Mouse (Mus musculus) megakaryocyte-erythroid progenitor cell, adult 5-6 weeks (primary cell): ENCODE measurements around the gene Dlx3. TPM values are rescaled to one million over a fixed set of nuclear protein-coding genes. Genes with fewer than 3 reads are reported as not detected.

Source experiments
- ATAC-seq: replicated peaks from 2 replicates; pipeline ENCODE4 v1.8.0; 2016; ENCODE audit warnings: mild to moderate bottlenecking, inconsistent platforms; ENCODE audit not compliant: severe bottlenecking, poor library complexity, low FRiP score, low TSS enrichment
- total RNA-seq, 2 experiments: library from RNA; stranded (forward) in 1 of 2; stranded (reverse) in 1 of 2; fragments of 200-1000, 215-1000 nt in 1 of 2; fragments of >200 nt in 1 of 2; fragmentation: Nextera tagmentation in 1 of 2; gene quantifications; 2 replicates each; pipeline ENCODE4 v1.2.3; 2014 to 2017

The Dlx3 gene
- total RNA-seq, 2 experiments from 2014 or later, result not detected

DNA sequence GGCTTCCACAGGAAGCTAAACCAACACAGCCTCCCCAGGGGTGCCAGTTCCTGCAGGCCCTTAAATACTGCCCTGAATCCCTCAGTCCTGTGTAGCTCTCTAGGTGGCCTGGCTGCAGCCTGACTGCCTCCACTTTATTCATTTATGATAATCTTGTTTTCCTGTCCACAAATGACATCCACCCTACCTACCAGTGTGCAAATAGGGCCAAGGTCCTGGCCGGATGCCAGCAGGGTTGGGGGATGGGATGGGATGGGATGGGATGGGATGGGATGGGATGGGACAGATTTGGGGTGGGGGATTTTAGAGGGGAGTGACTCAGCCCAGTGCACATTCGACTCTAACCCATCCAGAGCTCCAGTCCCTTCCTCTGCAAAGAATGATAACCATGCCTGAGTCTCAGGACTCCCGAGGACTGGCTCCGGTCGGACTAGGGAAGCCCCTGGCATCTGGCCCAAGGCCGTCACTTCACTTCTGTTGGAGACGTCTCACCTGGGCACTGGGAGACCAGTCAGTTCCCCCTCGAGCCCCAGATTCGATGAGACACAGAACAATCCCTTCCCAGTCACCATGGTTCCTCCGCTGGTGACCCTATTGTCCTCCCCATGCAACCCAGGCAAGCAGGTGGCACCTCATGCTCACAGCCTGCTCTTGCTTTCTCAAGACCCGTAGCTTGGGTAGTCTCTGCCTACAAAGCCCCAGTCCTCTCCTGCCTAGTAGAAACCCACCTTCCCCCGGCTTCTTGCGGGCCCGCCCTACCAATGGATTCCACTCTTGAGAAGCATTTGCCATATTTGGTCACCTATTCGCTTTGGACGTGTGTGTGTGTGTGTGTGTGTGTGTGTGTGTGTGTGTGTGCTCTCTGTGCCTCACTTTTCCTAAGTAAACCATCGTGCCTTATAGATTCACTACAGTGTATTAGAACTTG is 32.4 kb upstream of the Dlx3 start:
- no peak for ATAC-seq

DNA sequence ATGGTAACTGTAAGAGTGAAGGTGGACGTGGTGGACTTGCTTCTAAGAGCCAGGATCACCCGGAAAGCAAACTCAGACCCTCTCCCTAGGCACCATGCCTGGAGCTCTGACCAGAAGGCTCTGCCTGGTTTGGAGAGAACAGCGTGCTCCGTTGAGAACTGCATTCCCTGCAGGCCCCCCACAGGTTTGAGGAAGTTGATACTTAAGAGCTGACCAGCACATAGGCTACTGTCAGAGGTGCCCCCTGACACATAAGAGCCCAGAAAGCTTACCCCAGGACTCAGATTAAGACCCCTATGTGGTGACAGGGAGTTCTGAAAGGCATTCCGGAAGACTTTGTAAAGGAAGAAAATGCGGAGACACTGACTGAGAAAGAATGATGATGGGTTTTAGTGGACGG is 31.6 kb upstream of the Dlx3 start:
- no peak for ATAC-seq

DNA sequence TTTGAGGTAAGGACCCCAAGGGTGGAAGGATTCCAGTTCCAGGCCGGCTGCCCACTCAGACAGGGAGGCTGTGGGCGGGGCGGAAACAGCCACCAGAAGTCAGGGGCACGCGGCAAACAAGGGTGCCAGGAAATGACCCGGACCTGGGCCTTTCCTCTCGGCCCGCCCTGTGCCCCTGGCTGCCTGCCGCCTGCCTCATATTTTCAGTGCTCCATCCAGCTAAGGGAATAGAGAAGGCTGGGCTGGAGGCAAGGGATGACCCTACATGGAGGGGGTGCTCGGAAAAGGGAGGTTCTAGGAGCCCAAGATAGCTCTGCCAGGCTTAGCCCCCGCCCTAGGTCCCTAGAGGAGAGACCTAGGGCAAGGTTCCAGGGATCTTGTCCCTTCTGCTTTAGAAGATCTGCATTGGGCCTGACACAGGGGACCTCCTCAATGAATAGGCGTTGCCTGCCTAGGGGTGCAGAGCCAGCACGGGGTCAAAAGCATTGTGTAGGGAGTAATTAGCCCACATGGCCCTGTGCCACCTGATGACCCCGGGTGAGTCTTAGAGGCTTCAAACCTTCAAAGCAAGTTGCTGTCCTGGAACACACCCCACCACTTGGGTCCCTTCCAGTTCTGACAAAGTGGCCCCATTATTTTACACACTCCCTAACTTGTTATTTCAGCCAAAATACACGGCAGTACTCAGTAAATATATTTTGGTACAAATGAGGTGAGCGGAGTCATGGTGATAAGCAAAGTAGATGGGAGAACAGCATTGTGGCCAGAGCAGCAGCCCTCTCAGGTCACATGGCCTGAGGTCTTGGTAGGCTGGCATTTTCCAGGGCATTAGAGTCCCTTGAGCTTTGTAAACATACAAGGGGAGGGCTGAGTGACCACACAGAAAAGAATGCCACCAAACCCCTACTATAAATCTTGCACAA is 30.8 kb upstream of the Dlx3 start:
- ATAC-seq, result no peak

DNA sequence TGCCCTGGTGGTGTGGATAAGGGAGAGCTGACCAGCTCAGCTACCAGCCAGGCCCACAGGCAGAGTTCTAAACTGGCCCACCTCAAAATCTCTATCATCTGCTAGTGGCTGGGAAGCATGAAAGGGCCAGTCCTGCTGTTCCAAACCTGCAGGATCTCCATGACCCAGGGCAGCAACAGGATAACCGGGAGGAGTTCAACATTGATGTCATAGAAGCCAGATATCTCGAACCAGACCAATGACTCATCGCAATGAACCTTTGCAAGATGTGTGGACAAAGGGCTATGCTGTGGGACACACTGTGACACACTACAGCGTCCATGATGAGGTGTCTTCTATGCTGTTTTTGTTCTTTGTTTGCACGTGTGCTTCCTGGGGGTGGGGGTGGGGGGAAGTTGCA is 26.8 kb upstream of the Dlx3 start:
- ATAC-seq, result no peak

DNA sequence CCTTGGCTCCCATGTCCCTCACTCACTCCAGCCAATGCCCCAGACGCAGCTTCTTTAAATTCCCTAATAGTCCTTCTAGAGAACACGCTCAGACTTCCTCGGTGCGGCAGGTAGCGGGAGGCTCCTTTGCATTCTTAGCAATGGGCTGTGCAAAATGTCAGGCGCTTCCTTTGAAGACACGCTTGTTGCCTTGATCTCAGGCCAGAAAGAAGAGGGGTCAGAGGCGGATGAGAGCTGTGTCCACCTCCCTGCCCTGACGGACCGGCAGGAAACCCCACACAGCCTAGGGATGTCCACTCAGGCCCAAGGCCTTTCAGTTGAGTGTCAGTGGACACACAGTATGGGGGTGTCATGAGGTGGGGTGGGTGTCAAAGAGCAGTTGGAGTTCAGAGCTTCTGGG is 24.3 kb upstream of the Dlx3 start:
- ATAC-seq, result no peak

DNA sequence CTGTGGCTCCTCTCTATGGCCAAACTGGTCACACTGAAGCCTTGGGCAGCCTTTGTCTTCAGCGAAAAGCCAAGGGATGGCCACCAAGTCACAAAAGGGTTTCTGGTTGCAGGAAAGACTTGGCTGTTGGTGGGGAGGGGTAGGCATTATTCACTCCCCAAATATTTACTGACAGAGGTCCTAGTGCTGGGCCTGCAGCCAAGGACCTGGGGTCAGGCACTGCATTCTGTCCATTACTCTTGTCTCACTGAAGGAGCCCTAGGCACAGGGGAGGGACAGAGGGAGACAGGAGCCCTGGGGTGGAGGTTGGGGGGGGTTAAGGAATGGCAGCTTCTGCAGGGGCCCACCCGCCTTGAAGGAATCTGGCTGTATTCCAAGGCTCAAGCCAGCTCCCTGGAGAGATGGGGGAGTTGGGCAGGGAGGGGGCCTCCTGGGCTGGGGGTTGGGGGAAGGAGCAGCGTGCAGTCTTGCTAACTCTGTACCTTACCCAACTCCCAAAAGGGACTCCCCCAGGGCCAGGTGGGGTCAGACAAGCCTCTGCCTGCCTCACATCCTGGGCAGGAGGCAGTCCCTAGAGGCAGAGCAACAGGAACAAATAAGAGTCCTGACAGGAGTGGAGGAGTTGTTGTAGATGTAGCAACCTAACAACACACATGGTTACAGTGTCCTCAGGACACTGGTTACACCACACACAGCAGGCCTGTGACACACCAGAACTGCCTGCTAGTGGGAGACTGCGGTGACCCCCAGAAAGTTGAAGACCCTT is 23.1 kb upstream of the Dlx3 start:
- ATAC-seq, result no peak

DNA sequence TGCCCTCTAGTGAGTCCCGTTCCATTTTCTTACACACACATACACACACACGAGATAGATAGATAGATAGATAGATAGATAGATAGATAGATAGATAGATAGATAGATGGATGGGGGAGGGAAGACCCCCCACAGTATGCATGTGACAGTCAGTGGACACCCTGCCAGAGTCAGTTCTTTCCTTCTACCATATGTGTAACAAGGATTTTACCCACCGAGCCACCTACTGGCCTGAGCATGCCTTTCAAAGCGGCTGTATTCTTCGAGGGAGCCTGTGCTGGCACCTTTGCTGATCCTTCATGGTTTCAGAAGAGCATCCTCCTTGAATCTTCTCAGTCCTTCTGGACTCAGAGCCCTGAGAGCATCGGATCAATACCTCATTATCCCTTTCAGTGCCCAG is 22.0 kb upstream of the Dlx3 start:
- ATAC-seq, result no peak

DNA sequence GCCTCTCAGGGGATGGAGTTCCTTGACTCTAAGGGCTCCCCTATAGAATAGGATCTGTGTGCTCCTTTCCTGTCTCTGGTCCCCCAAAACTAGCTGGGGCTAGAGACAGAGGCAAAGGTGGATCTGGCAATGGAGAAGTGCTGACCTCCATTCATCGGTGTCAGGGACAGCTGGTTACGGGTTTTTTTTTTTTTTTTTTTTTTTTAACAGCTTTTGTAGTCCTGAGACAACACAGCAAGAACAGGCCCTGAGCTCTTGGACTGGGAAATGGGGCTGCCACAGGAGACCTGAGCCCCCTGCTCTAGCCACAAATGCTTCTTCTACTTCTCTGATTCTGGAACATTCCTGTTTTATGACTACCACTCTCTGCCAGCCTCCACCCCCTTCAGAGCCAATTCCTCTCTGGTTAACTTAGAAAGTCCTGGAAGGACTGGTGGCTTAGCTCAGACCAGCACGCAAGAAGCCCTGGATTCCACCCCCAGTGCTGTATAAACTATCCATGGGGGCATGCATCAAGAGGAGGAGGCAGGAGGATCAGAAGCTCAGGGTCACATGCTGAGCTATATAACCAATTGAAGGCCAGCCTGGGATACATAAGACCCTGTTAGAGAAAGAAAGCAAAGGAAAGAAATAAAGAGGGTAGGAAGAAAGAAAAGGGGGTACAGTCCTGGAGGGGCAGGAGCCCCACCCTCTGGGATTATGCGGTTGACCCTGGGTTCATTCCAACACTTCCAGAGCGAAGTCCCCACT is 21.4 kb upstream of the Dlx3 start:
- no peak for ATAC-seq

DNA sequence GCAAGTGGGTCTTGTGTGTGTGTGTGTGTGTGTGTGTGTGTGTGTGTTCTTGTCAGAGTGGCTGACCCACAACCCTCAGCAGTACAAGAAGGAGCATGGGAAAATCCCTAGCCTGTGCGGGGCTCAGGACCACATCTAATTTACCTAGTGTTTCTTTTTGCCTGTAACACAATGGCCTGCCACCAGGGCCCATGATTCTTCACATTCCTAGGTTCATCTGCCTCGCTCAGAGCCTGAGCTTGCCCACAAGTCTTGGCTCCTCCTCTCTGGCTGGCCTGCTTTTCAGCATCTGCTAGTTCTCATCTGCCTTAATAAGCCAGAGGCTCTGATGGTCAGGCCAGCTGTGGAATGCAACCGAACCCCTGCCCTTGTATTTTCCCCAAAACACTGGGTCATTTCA is 19.5 kb upstream of the Dlx3 start:
- no peak for ATAC-seq

DNA sequence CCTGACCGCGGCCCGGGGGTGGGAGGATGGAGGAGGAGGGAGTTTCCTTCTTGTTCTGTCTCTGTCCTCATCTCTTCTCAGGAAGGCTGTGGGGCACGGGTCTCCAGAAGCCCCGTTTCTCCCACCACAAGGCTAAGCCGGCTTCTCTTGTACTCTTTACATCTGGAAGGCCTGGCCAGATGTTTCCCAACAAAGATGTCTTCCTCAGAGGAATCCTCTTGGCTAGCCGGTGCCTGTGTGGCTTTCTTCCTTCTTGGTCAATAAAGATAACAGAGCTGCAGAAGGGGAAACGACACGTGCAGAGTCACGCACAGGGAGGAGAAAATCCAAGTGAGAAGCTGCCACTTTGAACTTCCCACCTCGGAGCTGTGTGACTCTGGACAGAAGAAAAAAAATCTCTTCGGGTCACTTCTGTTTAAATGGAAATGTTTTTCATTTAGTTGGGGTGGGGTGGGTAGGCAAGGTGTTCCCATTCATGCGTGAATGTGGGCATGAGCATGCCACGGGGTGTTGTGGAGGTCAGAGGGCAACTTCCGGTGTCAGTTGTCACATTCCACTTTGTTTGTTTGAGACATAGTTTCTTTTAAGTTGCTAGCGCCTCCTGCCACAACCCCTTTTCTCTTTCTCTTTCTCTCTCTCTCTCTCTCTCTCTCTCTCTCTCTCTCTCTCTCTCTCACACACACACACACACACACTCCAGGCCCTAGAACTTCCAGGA is 18.7 kb upstream of the Dlx3 start:
- no peak for ATAC-seq

DNA sequence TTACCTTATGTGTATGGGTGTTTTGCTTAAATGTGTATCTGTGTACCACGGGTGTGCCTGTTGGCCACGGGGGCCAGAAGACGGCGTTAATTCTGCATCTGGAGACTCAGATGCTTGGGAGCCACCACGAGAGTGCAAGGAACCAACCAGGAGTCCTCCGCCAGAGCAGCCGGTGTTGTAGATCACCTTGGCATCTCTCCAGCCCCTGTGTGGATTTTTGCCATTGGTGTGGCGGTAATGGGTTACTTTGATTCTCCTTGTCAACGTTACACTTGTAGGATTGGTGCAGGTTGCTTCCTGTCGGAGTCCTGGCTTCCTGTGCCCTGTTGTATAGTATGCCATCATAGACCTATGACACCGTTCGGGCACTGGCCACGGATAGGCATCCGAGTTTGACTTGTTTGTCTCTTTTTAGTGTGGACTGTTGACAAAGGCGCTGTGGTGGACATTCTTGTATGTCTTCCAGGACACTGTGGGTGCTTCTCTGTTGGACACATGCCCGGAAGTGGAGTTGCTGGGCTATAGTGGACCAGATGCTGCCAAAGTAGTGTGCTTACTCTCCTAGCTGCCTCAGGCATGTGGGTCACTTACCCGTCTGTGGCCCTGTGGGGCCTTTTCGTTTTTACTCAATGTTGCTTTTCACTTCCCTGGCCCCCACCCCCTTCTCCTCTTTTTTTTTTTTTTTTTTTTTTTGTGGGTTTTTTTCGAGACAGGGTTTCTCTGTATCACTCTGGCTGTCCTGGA is 17.6 kb upstream of the Dlx3 start:
- no peak for ATAC-seq

DNA sequence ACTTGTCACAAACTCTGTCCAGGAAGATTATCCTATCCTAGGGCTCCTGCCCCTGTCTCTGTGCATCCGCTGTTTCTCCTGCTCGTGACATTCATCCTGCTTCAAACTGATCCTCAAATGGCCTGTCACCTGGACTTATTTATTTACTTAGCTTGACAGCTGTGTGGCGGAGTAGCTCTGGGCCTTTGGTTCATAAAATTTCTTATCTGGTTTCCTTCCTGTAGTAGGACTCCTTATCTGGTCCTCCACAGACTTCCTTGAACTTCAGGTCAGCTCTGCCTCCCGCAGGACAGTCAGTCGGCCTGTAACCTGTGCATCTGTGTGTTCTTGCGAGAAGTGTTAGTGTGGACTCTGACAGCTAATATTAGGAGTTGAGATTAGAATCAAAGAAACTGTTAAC is 15.7 kb upstream of the Dlx3 start:
- ATAC-seq, result peak; percentile 31; the same call in 1 of the 2 replicates

DNA sequence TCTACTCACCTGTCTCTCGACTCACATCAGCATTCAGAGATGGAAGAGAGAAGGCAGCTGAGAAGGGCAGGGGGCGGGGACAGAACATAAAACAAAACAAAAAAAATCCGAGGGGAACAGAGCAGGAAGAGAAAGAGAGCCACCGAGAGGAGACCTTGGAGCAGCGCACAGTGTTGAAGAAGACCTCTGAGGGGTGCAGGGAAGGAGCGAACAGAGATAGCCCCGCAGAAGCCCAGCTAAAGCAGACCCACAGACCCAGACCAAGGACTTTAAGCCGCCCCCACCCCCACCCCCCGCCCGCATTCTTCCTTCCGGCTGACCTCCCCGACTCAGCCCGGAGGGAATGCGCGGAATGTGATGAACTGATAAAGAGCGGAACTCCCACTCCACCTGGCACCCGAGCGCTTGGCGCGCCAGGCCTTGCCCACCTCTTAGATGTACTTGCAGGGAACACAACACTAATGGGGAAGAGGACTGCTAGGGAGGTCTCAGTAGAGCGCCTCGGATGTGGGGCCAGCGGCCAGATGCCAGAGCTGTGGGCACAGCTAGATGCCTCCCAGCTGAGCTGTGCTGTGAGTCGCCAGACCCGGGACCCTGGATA is 14.5 kb upstream of the Dlx3 start:
- no peak for ATAC-seq

DNA sequence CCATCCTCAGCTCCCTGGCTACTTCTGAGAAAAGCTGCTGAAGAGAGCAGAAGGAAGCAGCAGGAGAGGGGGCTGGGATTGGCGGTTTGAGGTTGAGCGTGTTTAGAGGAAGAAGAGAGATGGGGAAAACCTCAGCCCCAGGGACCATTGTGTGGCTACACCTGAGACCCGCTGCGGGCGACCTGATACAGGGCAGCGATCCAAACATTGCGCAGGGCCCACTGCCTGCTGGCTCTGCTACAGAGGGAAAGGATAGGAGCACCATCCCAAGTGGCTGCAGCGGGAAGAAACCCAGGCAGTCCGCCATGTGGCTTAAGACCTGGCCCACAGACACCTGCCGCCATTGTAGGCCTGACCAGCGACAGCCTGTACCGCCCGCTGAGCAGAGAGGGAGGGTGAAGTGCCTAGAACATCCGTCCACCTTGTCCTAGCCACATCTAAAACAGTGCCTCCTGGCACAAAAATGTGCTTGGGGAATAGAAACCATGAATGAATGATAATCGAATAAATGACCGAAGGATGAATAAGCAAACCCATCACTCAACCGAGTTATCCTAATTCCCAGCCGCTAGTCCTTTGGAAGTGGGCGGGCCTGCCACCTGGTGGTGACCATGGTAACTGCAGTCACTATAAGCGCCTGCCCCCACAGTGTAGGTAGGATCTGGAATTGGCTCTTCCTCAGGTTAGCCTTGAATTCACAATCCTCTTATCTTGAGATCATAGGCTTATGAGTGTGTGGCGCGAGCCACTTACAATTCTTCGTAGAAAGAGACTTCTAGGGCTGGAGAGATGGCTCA is 13.3 kb upstream of the Dlx3 start:
- peak; percentile 65 for ATAC-seq

DNA sequence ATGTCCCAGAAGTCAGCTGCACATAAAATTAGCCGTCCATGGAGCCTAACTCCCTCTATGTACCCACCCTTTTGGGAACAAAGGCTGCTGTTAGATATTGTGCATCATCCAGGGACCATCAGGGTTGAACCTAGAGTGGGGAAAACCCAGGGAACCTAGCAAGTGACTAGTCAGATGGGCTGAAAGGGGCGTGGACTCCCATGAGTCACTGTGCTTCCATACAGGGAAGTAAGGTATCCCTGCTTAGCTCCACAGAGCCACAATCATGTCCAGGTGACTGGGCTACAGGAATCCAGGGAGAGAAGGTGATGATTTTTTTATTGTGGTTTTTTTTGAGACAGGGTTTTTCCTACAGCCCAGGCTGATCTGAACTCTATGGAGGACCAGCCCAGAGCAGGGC is 10.9 kb upstream of the Dlx3 start:
- ATAC-seq, result no peak

DNA sequence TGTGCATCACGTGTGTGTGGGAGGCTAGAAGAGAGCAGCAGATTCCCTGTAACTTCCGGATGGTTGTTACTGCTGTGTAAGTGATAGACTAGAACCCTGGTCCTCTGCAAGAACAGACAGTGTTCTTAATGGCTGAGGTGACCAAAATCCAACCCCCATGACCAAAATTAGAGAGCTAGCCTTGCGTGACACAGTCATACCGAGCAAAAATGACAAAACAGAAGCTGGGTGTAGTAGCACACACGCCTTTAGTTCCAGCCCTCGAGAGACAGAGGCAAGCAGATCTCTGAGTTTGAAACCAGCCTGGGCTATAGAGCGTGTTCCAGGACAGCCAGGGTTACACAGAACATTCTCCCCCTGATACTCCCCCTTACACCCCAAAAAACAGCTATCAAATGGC is 9.8 kb upstream of the Dlx3 start:
- ATAC-seq, result no peak

DNA sequence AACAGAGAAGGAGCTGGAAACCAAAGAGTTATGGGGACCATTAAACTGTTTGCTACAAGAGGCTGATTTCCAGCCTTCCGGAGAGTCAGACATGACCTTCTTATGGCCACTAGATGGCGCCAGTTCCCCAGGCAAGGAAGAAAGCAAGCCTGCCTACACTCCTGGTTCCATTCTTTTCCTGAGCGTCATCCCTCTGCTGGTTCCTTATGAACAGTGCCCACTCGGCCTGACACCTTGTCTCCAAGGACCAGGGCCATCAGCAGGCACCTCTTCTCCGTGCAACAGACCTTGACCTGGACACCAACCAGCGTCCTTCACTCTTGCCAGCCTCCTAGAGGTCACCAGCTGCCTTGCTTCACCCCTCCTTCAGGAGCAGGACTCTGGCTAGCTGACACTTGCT is 2.9 kb upstream of the Dlx3 start:
- ATAC-seq, result peak; percentile 70
